ENCODE assay signal across 9 mouse cellular contexts in genomic region chr11:114724787-114725590, GRCm38 (mm10). TPM values are rescaled to one million over a fixed set of nuclear protein-coding genes. Genes with fewer than 3 reads are reported as not detected.
DNase-seq lines count a peak whose midpoint lies in the region; ATAC-seq and TF ChIP-seq lines count a peak whose summit lies in the region.
"Had no signal": no experiment of that assay in that cellular context is flagged by ENCODE, and none has a peak within 500 bp of the region (broad histone marks: within the 10 kb centered on the region; RNA-seq: fewer than 3 reads in every experiment).

No protein-coding gene starts in this region.

- no peak overlapping the region for H3K4me2 ChIP-seq in heart, embryonic 12.5 days
- H3K4me2 ChIP-seq in forebrain, embryonic 11.5 days (ENCODE audit: low read depth, low read length, severe bottlenecking) = no peak overlapping the region
- no peak overlapping the region for H3K4me2 ChIP-seq in forebrain, embryonic 13.5 days

- no peaks in the 10 kb centered on the region for H3K79me2 ChIP-seq in heart, adult 2 months (replicated peaks; ENCODE audit: control insufficient read depth, insufficient read depth, low read length)

- ATAC-seq in heart, embryonic 12.5 days (ENCODE audit: insufficient number of reproducible peaks, low FRiP score) = no peak
- no peak for ATAC-seq in forebrain, embryonic 11.5 days (replicated peaks; ENCODE audit: low FRiP score)
- ATAC-seq in forebrain, embryonic 13.5 days = no peak

- H3K9ac ChIP-seq in heart, adult 2 months (ENCODE audit: low read depth, low read length) = no peak overlapping the region
- H3K9ac ChIP-seq in heart, embryonic 12.5 days = no peak overlapping the region
- H3K9ac ChIP-seq in forebrain, embryonic 11.5 days (ENCODE audit: low read length) = no peak overlapping the region
- no peak overlapping the region for H3K9ac ChIP-seq in forebrain, embryonic 13.5 days

- no peak for TF ChIP-seq POLR2A in heart, adult 2 months (IDR thresholded peaks at IDR 0.05; ENCODE audit: insufficient read depth, low read depth, low read length)

- no peak overlapping the region for H3K4me3 ChIP-seq in heart, adult 2 months
- no peak overlapping the region for H3K4me3 ChIP-seq in heart, embryonic 12.5 days
- no peak overlapping the region for H3K4me3 ChIP-seq in limb, embryonic 10.5 days
- no peak overlapping the region for H3K4me3 ChIP-seq in forebrain, embryonic 11.5 days (ENCODE audit: low read depth, low read length)
- no peak overlapping the region for H3K4me3 ChIP-seq in forebrain, embryonic 13.5 days
- H3K4me3 ChIP-seq: left cerebral cortex, adult 2 months had no signal

- intact Hi-C loops in heart, adult 2 months (cut with DNase I) = loop anchor here (5.0 kb wide), 1 partner anchor 48 kb away; the partner anchor contains the start of gene Ttyh2

- TF ChIP-seq EP300 in heart, adult 2 months (IDR thresholded peaks at IDR 0.05; ENCODE audit: insufficient read depth, low read depth, low read length) = no peak

- no peak for TF ChIP-seq CTCF in heart, adult 2 months (IDR thresholded peaks at IDR 0.05)

- no peak overlapping the region for H3K27ac ChIP-seq in heart, adult 2 months
- no peak overlapping the region; the same call in 1 of the 2 replicates for H3K27ac ChIP-seq in heart, embryonic 12.5 days (ENCODE audit: poor library complexity, severe bottlenecking)
- H3K27ac ChIP-seq in limb, embryonic 10.5 days = 0 out of 2 replicates have a peak overlapping the region, but pooled peaks have one; percentile 46
- H3K27ac ChIP-seq in forebrain, embryonic 11.5 days (ENCODE audit: low read depth, low read length) = no peak overlapping the region
- H3K27ac ChIP-seq in forebrain, embryonic 13.5 days = no peak overlapping the region
- H3K27ac ChIP-seq: left cerebral cortex, adult 2 months had no signal

- no peaks in the 10 kb centered on the region for H3K27me3 ChIP-seq in heart, adult 2 months (ENCODE audit: control insufficient read depth, insufficient read depth, low read length)
- H3K27me3 ChIP-seq in heart, embryonic 12.5 days (replicated peaks) = no peaks in the 10 kb centered on the region
- H3K27me3 ChIP-seq in limb, embryonic 10.5 days (ENCODE audit: low read depth, poor library complexity, severe bottlenecking) = peaks cover 15% of the 10 kb centered on the region
- H3K27me3 ChIP-seq in forebrain, embryonic 11.5 days (ENCODE audit: control insufficient read depth, insufficient read depth, low read length) = no peaks in the 10 kb centered on the region
- peaks cover 4% of the 10 kb centered on the region; the same call in 1 of the 2 replicates for H3K27me3 ChIP-seq in forebrain, embryonic 13.5 days

- peaks cover 4% of the 10 kb centered on the region for H3K4me1 ChIP-seq in heart, adult 2 months (ENCODE audit: control insufficient read depth, insufficient read depth, low read length)
- peaks cover 16% of the 10 kb centered on the region for H3K4me1 ChIP-seq in heart, embryonic 12.5 days (replicated peaks)
- H3K4me1 ChIP-seq in limb, embryonic 10.5 days = peaks cover 46% of the 10 kb centered on the region
- no peaks in the 10 kb centered on the region for H3K4me1 ChIP-seq in forebrain, embryonic 11.5 days (replicated peaks; ENCODE audit: control insufficient read depth, insufficient read depth, low read length)
- peaks cover 31% of the 10 kb centered on the region for H3K4me1 ChIP-seq in forebrain, embryonic 13.5 days

- DNase-seq in heart, adult 2 months = peak; percentile 57 to 67
- DNase-seq in NIH3T3 (ENCODE audit: low read depth) = peak; percentile 97
- peak; percentile 47 for DNase-seq in fat pad, adult 2 months (ENCODE audit: extremely low read depth, low read depth, low spot score)
- no peak for DNase-seq in limb, embryonic 10.5 days (ENCODE audit: low spot score)
- DNase-seq in thymus, postnatal 14 days = no peak
- DNase-seq in forebrain, embryonic 11.5 days (ENCODE audit: low spot score) = no peak

- H3K36me3 ChIP-seq in heart, adult 2 months (ENCODE audit: control insufficient read depth, insufficient read depth, low read length) = no peaks in the 10 kb centered on the region
- no peaks in the 10 kb centered on the region for H3K36me3 ChIP-seq in heart, embryonic 12.5 days
- H3K36me3 ChIP-seq in limb, embryonic 10.5 days = no peaks in the 10 kb centered on the region
- H3K36me3 ChIP-seq in forebrain, embryonic 11.5 days (ENCODE audit: control insufficient read depth, insufficient read depth, low read length) = no peaks in the 10 kb centered on the region
- H3K36me3 ChIP-seq in forebrain, embryonic 13.5 days (ENCODE audit: poor library complexity, severe bottlenecking) = no peaks in the 10 kb centered on the region

- H3K9me3 ChIP-seq in heart, embryonic 12.5 days (replicated peaks) = 0 out of 2 replicates have a peak, but pooled peaks cover 3% of the 10 kb centered on the region
- no peaks in the 10 kb centered on the region for H3K9me3 ChIP-seq in limb, embryonic 10.5 days (replicated peaks)
- no peaks in the 10 kb centered on the region for H3K9me3 ChIP-seq in forebrain, embryonic 11.5 days (ENCODE audit: control insufficient read depth, low read length)
- H3K9me3 ChIP-seq in forebrain, embryonic 13.5 days (replicated peaks) = no peaks in the 10 kb centered on the region; the same call in 1 of the 2 replicates

- WGBS in heart, adult 2 months = 41% methylated on average over 11 of the region's 11 CpGs
- WGBS in heart, embryonic 12.5 days = 46% methylated on average over 11 of the region's 11 CpGs
- 69% methylated on average over 11 of the region's 11 CpGs for WGBS in limb, embryonic 10.5 days
- 74% methylated on average over 11 of the region's 11 CpGs for WGBS in forebrain, embryonic 11.5 days
- 66% methylated on average over 11 of the region's 11 CpGs for WGBS in forebrain, embryonic 13.5 days

RNA-seq across cellular contexts. Expression of gene Dnaic2, which starts 2.2 kb away (rescaled TPM):
- under 1 TPM; 0.16 to 0.18 TPM for total RNA-seq in heart, adult 2 months (2021)
- 0.44 and 1.5 TPM in 2 replicates for polyA plus RNA-seq in heart, adult 2 months (2012; rRNA removed)
- polyA plus RNA-seq in heart, embryonic 12.5 days (2016; fragmentation: Nextera tagmentation; extraction: Ambion mirVana) = 0.27 and 0.32 TPM in 2 replicates
- 0.13 and 0.39 TPM in 2 replicates for polyA plus RNA-seq in limb, embryonic 10.5 days (2016; fragmentation: Nextera tagmentation; extraction: Ambion mirVana)
- polyA plus RNA-seq in forebrain, embryonic 11.5 days (2014; fragmentation: Nextera tagmentation; extraction: Ambion mirVana) = 0.96 and 1.1 TPM in 2 replicates
- 1.8 and 3.7 TPM in 2 replicates for polyA plus RNA-seq in forebrain, embryonic 13.5 days (2015; fragmentation: Nextera tagmentation; extraction: Ambion mirVana)

RNA-seq across cellular contexts. Expression of gene Kif19a, which starts 40.2 kb away (rescaled TPM):
- total RNA-seq in heart, adult 2 months (2021) = under 1 TPM; 0.18 to 0.21 TPM
- polyA plus RNA-seq in heart, adult 2 months (2012; rRNA removed) = 0.32 and 1.2 TPM in 2 replicates
- 0.32 TPM in 1 of 2 replicates, not detected in the other for polyA plus RNA-seq in heart, embryonic 12.5 days (2016; fragmentation: Nextera tagmentation; extraction: Ambion mirVana)
- 0.13 TPM in 1 of 2 replicates, not detected in the other for polyA plus RNA-seq in limb, embryonic 10.5 days (2016; fragmentation: Nextera tagmentation; extraction: Ambion mirVana)
- 0.83 and 1.2 TPM in 2 replicates for polyA plus RNA-seq in forebrain, embryonic 11.5 days (2014; fragmentation: Nextera tagmentation; extraction: Ambion mirVana)
- polyA plus RNA-seq in forebrain, embryonic 13.5 days (2015; fragmentation: Nextera tagmentation; extraction: Ambion mirVana) = 0.36 and 1.3 TPM in 2 replicates

RNA-seq across cellular contexts. Expression of gene Ttyh2, which starts 49.8 kb away (rescaled TPM):
- 1 to 10 TPM; 4.3 to 4.9 TPM for total RNA-seq in heart, adult 2 months (2021)
- polyA plus RNA-seq in heart, adult 2 months (2012; rRNA removed) = 6.3 and 7.5 TPM in 2 replicates
- polyA plus RNA-seq in heart, embryonic 12.5 days (2016; fragmentation: Nextera tagmentation; extraction: Ambion mirVana) = 5.5 and 5.9 TPM in 2 replicates
- polyA plus RNA-seq in limb, embryonic 10.5 days (2016; fragmentation: Nextera tagmentation; extraction: Ambion mirVana) = 8.6 and 9.2 TPM in 2 replicates
- polyA plus RNA-seq in forebrain, embryonic 11.5 days (2014; fragmentation: Nextera tagmentation; extraction: Ambion mirVana) = 10.5 and 11.7 TPM in 2 replicates
- polyA plus RNA-seq in forebrain, embryonic 13.5 days (2015; fragmentation: Nextera tagmentation; extraction: Ambion mirVana) = 21.6 and 22.3 TPM in 2 replicates

RNA-seq across cellular contexts. Expression of gene Rpl38, which starts 56.7 kb away (rescaled TPM):
- 100 to 1,000 TPM; 587 to 660 TPM for total RNA-seq in heart, adult 2 months (2021)
- 335 and 344 TPM in 2 replicates for polyA plus RNA-seq in heart, adult 2 months (2012; rRNA removed)
- 785 and 816 TPM in 2 replicates for polyA plus RNA-seq in heart, embryonic 12.5 days (2016; fragmentation: Nextera tagmentation; extraction: Ambion mirVana)
- polyA plus RNA-seq in limb, embryonic 10.5 days (2016; fragmentation: Nextera tagmentation; extraction: Ambion mirVana) = 966 and 1,201 TPM in 2 replicates
- 852 and 943 TPM in 2 replicates for polyA plus RNA-seq in forebrain, embryonic 11.5 days (2014; fragmentation: Nextera tagmentation; extraction: Ambion mirVana)
- polyA plus RNA-seq in forebrain, embryonic 13.5 days (2015; fragmentation: Nextera tagmentation; extraction: Ambion mirVana) = 911 and 1,077 TPM in 2 replicates

Comparison
In these comparisons a context has a peak if more than half of its experiments do, and no peak if none do; other contexts are left out.
1. DNase-seq: peak in heart, adult 2 months (2 of 2), NIH3T3 (single experiment) and fat pad, adult 2 months (single experiment); none in limb, embryonic 10.5 days (single experiment), thymus, postnatal 14 days (single experiment) and forebrain, embryonic 11.5 days (single experiment).